Mouse (Mus musculus): ENCODE results near the gene Alkbh6. TPM values are rescaled to one million over a fixed set of nuclear protein-coding genes. Genes with fewer than 3 reads are reported as not detected.

The Alkbh6 gene
- 95.5 and 97.0 TPM in 2 replicates for polyA plus RNA-seq (2016; fragmentation: Nextera tagmentation; extraction: Ambion mirVana)

DNA sequence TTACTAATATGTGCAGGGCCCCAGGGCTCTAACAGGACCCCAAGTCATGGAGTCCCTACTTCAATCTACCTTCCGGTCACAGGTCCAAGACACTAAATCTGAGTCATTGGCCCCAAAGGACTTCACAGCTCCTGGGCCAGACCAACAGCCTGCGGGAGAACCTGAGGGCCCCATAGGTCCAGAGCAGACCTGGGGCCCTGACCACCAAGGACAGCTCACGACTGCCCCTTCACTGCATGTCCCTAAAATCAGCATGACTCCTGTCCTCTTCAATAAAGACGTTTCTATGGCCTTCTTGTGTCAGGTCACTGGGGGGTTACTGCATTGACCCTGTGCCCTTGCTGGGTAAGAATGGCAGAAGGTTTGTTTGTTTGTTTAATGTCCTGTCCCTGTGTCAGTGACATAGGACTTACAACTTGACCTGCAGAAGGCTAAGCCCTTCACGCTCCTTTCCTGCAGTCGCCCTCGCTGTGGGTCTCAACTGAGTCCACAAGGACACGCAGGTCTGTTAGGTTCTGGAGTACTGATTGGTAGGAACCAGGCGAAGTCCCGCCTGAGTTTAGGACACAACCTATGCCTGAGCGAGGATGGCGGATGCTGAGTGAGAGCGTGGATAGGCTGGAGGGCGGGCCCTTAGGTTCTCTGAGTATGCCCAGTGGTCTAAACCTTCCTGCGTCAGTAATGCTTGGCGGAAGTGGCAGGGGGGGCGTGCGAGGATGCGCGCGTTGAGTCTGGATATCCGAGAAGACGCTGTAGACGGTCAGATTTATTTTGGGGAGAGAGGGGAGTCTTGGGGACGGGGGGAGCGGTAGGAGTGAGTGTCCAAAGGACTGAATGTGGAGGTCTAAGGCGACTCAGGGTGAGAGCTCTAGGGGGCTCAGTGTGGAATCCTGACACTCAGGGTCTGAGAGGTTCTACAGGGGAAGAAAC is at the start of gene Alkbh6:
Gene Alkbh6 (plus strand): TSS at position 642 of the 930 bp plus-strand sequence.
- Histone ChIP-seq H3K36me3 (replicated peaks) (peaks cover 67% of the 10 kb centered on the region), H3K4me1 (peaks cover 20% of the 10 kb centered on the region), H3K9me3 (peaks cover 4% of the 10 kb centered on the region; the same call in 1 of the 2 replicates), H3K27ac (replicated peaks) (peak within 1 kb of the TSS; percentile 79), H3K4me3 (peak within 1 kb of the TSS; percentile 73), H3K27me3 (replicated peaks; ENCODE audit: low read depth, poor library complexity, severe bottlenecking) (no peaks in the 10 kb centered on the region)
- DNase-seq (ENCODE audit: low spot score) = peak; percentile 94
- 4% methylated on average over 27 of the region's 27 CpGs for WGBS

DNA sequence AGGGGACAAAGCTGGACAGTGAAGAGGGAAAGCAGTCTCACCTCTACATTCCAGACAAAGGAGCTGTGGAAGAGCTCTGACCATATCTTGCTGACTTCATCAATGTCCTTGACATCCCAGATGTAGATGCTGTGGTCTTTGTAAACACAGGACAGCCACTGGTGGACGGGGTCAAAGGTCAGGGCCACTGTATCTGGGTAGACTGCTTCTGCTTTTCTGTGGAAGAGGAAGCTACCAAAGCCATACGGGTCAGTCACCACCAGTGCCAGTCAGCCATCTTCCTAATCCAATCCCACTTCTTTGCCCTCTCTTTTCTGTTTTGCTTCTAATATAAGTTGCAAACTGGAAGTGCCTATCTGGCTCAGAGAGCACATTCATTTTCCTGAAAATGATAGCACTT is 43.5 kb upstream of the Alkbh6 start:
- no peak for DNase-seq (ENCODE audit: low spot score)
- no peak overlapping the region for H3K4me3 ChIP-seq
- H3K4me1 ChIP-seq = no peaks in the 10 kb centered on the region
- H3K9me3 ChIP-seq = no peaks in the 10 kb centered on the region
- no peaks in the 10 kb centered on the region for H3K27me3 ChIP-seq (replicated peaks; ENCODE audit: low read depth, poor library complexity, severe bottlenecking)
- H3K36me3 ChIP-seq (replicated peaks) = peaks cover 82% of the 10 kb centered on the region
- 81% methylated on average over 2 of the region's 2 CpGs for WGBS
- H3K27ac ChIP-seq (replicated peaks) = no peak overlapping the region

DNA sequence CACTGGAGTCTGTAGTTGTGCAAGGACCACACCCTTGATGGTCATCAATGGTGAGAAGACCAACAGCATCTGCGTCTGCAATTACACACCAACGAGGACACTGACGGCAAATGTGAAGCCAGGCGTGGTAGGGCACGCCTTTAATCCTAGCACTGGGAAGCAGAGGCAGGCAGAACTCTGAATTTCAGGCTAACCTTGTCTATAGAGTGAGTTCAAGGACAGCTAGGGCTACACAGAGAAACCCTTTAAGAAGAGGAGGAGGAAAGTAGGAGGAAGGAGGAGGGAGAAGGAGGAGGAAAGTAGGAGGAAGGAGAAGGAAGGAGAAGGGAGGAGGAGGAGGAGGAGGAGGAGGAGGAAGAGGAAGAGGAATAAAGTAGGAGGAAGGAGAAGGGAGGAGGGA is 43.0 kb upstream of the Alkbh6 start:
- Histone ChIP-seq H3K27me3 (replicated peaks; ENCODE audit: low read depth, poor library complexity, severe bottlenecking) (no peaks in the 10 kb centered on the region), H3K27ac (replicated peaks) (no peak overlapping the region), H3K9me3 (no peaks in the 10 kb centered on the region), H3K4me1 (no peaks in the 10 kb centered on the region), H3K4me3 (no peak overlapping the region), H3K36me3 (replicated peaks) (peaks cover 87% of the 10 kb centered on the region)
- DNase-seq (ENCODE audit: low spot score) = no peak
- WGBS = 93% methylated on average over 5 of the region's 5 CpGs

DNA sequence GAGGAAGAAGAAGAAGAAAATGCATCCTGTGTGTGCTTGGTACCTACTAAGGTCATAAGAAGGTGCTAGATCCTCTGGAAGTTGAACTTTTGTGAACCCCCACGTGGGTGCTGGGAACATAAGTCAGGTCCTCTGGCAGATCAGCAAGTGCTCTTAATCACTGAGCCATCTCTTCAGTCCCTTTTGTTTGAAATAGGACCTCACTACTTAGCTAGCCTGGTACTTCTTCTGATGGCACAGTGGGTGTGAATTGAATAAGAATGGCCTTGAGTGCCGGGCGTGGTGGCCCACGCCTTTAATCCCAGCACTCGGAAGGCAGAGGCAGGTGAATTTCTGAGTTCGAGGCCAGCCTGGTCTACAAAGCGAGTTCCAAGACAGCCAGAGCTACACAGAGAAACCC is 42.6 kb upstream of the Alkbh6 start:
- Histone ChIP-seq H3K27ac (replicated peaks) (no peak overlapping the region), H3K36me3 (replicated peaks) (peaks cover 89% of the 10 kb centered on the region), H3K9me3 (no peaks in the 10 kb centered on the region), H3K4me3 (no peak overlapping the region), H3K27me3 (replicated peaks; ENCODE audit: low read depth, poor library complexity, severe bottlenecking) (no peaks in the 10 kb centered on the region), H3K4me1 (no peaks in the 10 kb centered on the region)
- 89% methylated on average over 7 of the region's 7 CpGs for WGBS
- DNase-seq (ENCODE audit: low spot score) = no peak

DNA sequence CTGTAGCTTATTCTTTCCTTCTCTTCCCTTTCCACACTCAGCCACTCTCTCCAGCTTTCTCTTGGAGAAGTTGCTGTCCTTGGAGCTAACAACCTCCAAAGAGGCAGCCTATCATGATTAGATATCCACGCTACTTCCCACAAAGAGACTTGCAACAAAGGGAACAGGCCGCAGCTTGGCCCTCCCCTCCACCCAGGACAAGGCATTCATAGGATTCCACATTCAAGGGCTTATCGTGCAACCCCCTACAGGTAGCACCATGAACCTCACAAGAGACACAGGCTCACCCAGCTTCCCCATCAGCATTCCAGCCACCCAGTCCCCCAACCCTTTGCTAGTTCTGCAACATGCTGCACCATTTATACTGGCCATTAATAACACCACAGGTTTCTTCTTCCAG is 41.7 kb upstream of the Alkbh6 start:
- DNase-seq (ENCODE audit: low spot score) = no peak
- H3K36me3 ChIP-seq (replicated peaks) = peaks cover 89% of the 10 kb centered on the region
- H3K27ac ChIP-seq (replicated peaks) = no peak overlapping the region
- no peaks in the 10 kb centered on the region for H3K27me3 ChIP-seq (replicated peaks; ENCODE audit: low read depth, poor library complexity, severe bottlenecking)
- H3K4me3 ChIP-seq = no peak overlapping the region
- no peaks in the 10 kb centered on the region for H3K9me3 ChIP-seq
- H3K4me1 ChIP-seq = no peaks in the 10 kb centered on the region
- WGBS = 89% methylated on average over 3 of the region's 3 CpGs

DNA sequence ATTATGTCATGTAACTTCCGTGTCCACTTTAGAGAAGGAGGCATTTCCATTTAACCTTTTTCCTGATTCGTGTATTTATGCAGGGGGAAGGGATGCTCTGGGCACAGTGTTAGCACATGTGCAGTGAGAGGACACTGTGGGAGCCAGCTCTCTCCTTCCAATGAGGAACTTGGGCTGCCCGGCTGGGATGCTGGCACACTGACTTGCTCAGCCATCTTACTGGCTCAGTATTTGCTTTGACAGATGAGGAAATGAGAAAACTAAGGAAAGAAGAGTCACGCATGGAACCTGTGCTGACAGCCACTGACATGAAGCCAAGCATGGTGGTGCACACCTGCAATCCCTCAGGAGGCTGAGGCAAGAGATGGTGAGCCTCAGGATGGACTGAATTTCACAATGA is 38.9 kb upstream of the Alkbh6 start:
- H3K27ac ChIP-seq (replicated peaks) = no peak overlapping the region
- no peaks in the 10 kb centered on the region for H3K27me3 ChIP-seq (replicated peaks; ENCODE audit: low read depth, poor library complexity, severe bottlenecking)
- H3K36me3 ChIP-seq (replicated peaks) = peaks cover 91% of the 10 kb centered on the region
- no peak overlapping the region for H3K4me3 ChIP-seq
- 90% methylated on average over 4 of the region's 4 CpGs for WGBS
- DNase-seq (ENCODE audit: low spot score) = no peak
- no peaks in the 10 kb centered on the region for H3K9me3 ChIP-seq
- no peaks in the 10 kb centered on the region for H3K4me1 ChIP-seq

DNA sequence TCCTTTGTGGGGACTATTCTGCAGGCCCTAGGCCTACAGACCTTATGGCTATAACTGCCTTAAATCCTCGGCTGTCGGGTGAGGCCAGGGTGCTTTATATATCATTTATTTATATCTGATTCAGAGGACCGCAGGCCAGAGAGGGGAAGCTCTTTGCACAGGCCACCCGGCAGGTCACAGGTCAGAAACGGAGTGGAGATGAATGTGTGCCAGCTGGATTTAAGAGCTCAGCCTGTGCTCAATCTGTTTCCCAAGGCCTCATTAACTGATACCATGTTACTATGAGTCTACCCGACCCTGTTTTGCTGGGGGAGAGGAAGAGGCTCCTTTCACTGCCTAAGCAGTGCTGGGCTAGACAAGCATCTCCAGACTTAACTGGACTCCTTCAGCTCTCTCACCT is 34.1 kb upstream of the Alkbh6 start:
- H3K36me3 ChIP-seq (replicated peaks) = peaks cover 45% of the 10 kb centered on the region
- H3K4me3 ChIP-seq = no peak overlapping the region
- WGBS = 77% methylated on average over 6 of the region's 6 CpGs
- H3K4me1 ChIP-seq = peaks cover 7% of the 10 kb centered on the region
- H3K9me3 ChIP-seq = no peaks in the 10 kb centered on the region
- H3K27ac ChIP-seq (replicated peaks) = no peak overlapping the region
- DNase-seq (ENCODE audit: low spot score) = no peak
- H3K27me3 ChIP-seq (replicated peaks; ENCODE audit: low read depth, poor library complexity, severe bottlenecking) = no peaks in the 10 kb centered on the region

DNA sequence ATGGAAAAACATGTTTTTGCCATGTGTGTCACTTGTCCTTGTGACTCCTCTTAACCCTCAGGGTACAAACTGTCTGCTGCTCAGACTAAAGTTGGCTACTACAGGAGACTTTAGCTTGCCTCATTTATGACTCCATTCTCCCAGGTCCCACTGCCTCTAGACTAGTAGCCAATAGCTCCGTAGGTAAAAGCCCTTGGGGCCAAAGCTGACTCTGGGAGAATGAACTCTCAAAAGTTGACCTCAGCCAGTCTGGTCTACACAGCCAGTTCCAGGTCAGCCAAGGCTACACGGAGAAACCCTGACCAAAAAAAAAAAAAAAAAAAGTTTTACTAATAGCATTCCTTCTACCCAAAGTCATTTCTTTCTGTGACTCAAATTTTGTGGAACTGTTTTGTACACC is 29.6 kb upstream of the Alkbh6 start:
- WGBS = 52% methylated on average over 2 of the region's 2 CpGs
- Histone ChIP-seq H3K4me3 (peak overlapping the region; percentile 78; the same call in 1 of the 2 replicates), H3K27ac (replicated peaks) (no peak overlapping the region), H3K27me3 (replicated peaks; ENCODE audit: low read depth, poor library complexity, severe bottlenecking) (no peaks in the 10 kb centered on the region), H3K4me1 (peaks cover 20% of the 10 kb centered on the region), H3K36me3 (replicated peaks) (0 out of 2 replicates have a peak, but pooled peaks cover 1% of the 10 kb centered on the region), H3K9me3 (no peaks in the 10 kb centered on the region)
- DNase-seq (ENCODE audit: low spot score) = no peak

DNA sequence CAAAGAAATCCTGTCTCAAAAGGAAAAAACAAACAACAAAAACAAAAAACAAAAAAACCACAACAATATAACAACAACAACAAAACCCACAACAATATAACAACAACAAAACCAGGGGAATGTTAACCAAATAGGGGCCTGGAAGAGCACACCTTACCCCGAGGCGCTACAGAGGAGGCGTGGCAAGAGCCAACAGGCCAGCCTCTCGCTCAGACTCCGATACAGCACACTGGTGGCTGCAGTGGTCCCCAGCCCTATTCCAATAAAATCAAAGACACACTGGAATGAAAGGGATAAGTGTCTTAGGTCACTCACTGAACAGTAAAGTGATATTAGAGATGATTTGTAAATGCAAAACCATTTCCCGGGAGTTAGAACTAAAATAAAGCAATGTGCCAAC is 29.0 kb upstream of the Alkbh6 start:
- H3K9me3 ChIP-seq = no peaks in the 10 kb centered on the region
- WGBS = under 1% methylated on average over 6 of the region's 6 CpGs
- DNase-seq (ENCODE audit: low spot score) = no peak
- peak overlapping the region; percentile 78 for H3K4me3 ChIP-seq
- peak overlapping the region; percentile 86 for H3K27ac ChIP-seq (replicated peaks)
- no peaks in the 10 kb centered on the region for H3K36me3 ChIP-seq (replicated peaks)
- H3K4me1 ChIP-seq = peaks cover 20% of the 10 kb centered on the region
- H3K27me3 ChIP-seq (replicated peaks; ENCODE audit: low read depth, poor library complexity, severe bottlenecking) = no peaks in the 10 kb centered on the region

DNA sequence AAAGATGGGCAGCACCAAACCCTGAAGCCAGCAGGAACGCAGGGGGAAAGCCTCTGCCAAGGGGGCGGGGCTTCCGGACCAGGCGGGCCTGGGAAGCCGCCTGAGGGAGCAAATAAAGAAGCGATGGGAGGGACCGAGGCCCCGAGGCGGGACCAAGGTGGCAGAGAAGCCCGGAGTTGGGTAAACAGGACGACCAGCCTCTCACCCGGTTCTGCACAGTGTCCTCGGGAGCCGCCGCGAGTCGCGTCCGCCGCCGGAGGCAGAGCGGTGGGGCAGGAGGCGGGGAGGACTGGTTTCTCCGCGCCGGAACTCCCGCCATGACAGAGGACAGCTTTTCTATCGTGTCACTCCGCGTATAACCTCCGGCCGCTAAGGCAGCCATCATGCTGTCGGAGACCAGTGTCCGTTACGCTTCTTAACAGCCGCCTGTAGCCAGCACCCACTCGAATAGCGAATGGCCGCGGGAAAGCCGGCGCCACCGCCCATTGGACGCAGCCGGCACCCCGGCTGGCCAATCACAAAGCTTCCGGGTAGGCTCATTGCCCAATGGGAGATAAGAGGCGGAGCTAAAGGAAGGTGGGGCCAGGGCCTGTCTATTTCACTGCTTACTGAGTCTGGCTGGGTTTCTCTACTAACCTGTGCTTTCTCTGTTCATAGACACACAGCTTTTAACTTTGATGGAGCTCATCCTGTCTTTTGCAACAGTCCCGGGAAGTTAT is 28.4 kb upstream of the Alkbh6 start, which contains the start of the genes Thap8 and Wdr62:
Gene Thap8 (plus strand): TSS at position 144 of the 719 bp plus-strand sequence.
Gene Wdr62 (minus strand): TSS at position 469 of the 719 bp plus-strand sequence.
- Histone ChIP-seq H3K36me3 (replicated peaks) (no peaks in the 10 kb centered on the region), H3K4me1 (peaks cover 20% of the 10 kb centered on the region), H3K27ac (replicated peaks) (peak within 1 kb of the TSS; percentile 86), H3K4me3 (peak within 1 kb of the TSS; percentile 78), H3K27me3 (replicated peaks; ENCODE audit: low read depth, poor library complexity, severe bottlenecking) (no peaks in the 10 kb centered on the region), H3K9me3 (no peaks in the 10 kb centered on the region)
- DNase-seq (ENCODE audit: low spot score) = peak; percentile 95
- WGBS = under 1% methylated on average over 49 of the region's 49 CpGs

DNA sequence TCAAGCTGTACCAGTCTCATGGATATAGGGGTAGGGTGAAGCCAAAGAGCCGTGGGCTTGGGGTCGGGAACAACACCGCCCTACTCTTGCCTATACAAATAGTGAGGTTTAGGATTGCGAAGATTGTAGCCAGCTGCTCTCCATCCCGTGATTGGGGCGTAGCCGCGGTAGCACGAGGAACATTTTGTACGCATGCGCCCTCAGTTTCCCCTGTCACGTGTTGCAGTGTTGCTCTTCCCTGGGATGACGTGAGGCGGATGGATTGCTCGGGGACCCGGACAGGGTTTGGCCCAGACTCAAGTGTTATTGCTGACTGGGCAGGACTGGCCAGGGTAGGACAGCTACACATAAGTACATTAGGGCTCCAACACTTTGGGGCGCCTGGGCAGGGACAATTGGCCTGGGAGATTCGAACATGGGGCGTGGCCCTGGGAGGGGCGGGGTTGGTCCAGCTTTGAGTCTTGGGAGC is 27.8 kb upstream of the Alkbh6 start:
- Histone ChIP-seq H3K4me1 (peaks cover 20% of the 10 kb centered on the region), H3K9me3 (no peaks in the 10 kb centered on the region), H3K4me3 (peak overlapping the region; percentile 78), H3K36me3 (replicated peaks) (no peaks in the 10 kb centered on the region), H3K27me3 (replicated peaks; ENCODE audit: low read depth, poor library complexity, severe bottlenecking) (no peaks in the 10 kb centered on the region), H3K27ac (replicated peaks) (peak overlapping the region; percentile 86)
- under 1% methylated on average over 20 of the region's 20 CpGs for WGBS
- peak; percentile 85 for DNase-seq (ENCODE audit: low spot score)

DNA sequence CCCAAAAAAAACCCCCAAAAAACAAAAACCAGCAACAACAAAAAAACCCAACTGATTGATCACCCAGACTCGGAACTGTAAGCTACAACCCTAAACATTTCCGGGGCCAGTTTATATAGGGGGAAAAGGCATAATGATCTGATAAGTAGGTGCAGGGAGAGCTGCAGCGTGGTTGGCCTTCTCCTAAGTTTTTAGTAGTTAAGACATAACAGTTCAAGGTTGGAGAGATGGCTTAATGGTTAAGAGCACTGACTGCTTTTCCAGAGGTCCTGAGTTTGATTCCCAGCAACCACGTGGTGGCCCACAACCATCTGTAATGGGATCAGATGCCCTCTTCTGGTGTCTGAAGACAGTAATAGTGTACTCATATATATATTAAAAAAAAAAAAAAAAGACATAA is 27.0 kb upstream of the Alkbh6 start:
- Histone ChIP-seq H3K9me3 (no peaks in the 10 kb centered on the region), H3K27me3 (replicated peaks; ENCODE audit: low read depth, poor library complexity, severe bottlenecking) (no peaks in the 10 kb centered on the region), H3K4me1 (peaks cover 20% of the 10 kb centered on the region), H3K36me3 (replicated peaks) (no peaks in the 10 kb centered on the region), H3K27ac (replicated peaks) (no peak overlapping the region), H3K4me3 (no peak overlapping the region; the same call in 1 of the 2 replicates)
- DNase-seq (ENCODE audit: low spot score) = no peak
- 82% methylated on average over 4 of the region's 4 CpGs for WGBS

Data from embryonic facial prominence, embryonic 10.5 days (tissue).